Mouse (Mus musculus) myocyte (in vitro differentiated cells): ENCODE data around the gene Lamb3. TPM values are rescaled to one million over a fixed set of nuclear protein-coding genes. Genes with fewer than 3 reads are reported as not detected.

Experiments used
- H3K27me3 ChIP-seq: one replicate; pipeline ENCODE4 v1.6.1; 2011; ENCODE audit not compliant: control insufficient read depth, insufficient read depth, insufficient read length
- H3K36me3 ChIP-seq: one replicate; pipeline ENCODE4 v1.6.1; 2011; ENCODE audit not compliant: control insufficient read depth, insufficient read depth
- H3K4me2 ChIP-seq: one replicate; pipeline ENCODE4 v1.6.1; 2011; ENCODE audit warnings: low read depth, control low read depth
- H3K4me3 ChIP-seq: one replicate; pipeline ENCODE4 v1.5.1; 2011; ENCODE audit warnings: mild to moderate bottlenecking, control low read depth, moderate library complexity
- H3K79me2 ChIP-seq: one replicate; pipeline ENCODE4 v1.6.1; 2011; ENCODE audit not compliant: control insufficient read depth, insufficient read depth
- H3ac ChIP-seq: one replicate; pipeline ENCODE4 v1.6.1; 2011; ENCODE audit not compliant: control insufficient read depth, insufficient read length
- CEBPB ChIP-seq: IDR thresholded peaks from 2 replicates; pipeline ENCODE4 v1.6.1; 2011; ENCODE audit warnings: mild to moderate bottlenecking, moderate library complexity; ENCODE audit not compliant: poor library complexity, insufficient read depth, severe bottlenecking
- E2F4 ChIP-seq: IDR thresholded peaks from one replicate; pipeline ENCODE4 v1.6.1; 2011; ENCODE audit warnings: mild to moderate bottlenecking, control low read depth, moderate library complexity; ENCODE audit not compliant: insufficient read depth
- MAX ChIP-seq: IDR thresholded peaks from one replicate; pipeline ENCODE4 v1.6.1; 2011; ENCODE audit warnings: low read depth, mild to moderate bottlenecking, control low read depth
- MYOD1 ChIP-seq, 3 experiments: IDR thresholded peaks; one replicate each; pipeline ENCODE4 v1.6.1; 2011; ENCODE audit warnings: control low read depth in 2 of 3, low read depth in 2 of 3, mild to moderate bottlenecking in 2 of 3, moderate library complexity in 1 of 3; ENCODE audit not compliant: insufficient read length in 2 of 3, control insufficient read depth in 1 of 3
- MYOG ChIP-seq, 3 experiments: IDR thresholded peaks; one replicate each; pipeline ENCODE4 v1.6.1; 2011; ENCODE audit warnings: control low read depth in 2 of 3, low read depth in 2 of 3, mild to moderate bottlenecking in 2 of 3; ENCODE audit not compliant: insufficient read length in 2 of 3, control insufficient read depth in 1 of 3, insufficient read depth in 1 of 3
- POLR2A ChIP-seq: IDR thresholded peaks from one replicate; pipeline ENCODE4 v1.6.1; 2011; ENCODE audit warnings: low read depth, mild to moderate bottlenecking, control low read depth, moderate library complexity; ENCODE audit not compliant: insufficient read length
- POLR2AphosphoS2 ChIP-seq: IDR thresholded peaks from one replicate; pipeline ENCODE4 v1.6.1; 2011; ENCODE audit warnings: low read depth, control low read depth; ENCODE audit not compliant: insufficient read length
- REST ChIP-seq: IDR thresholded peaks from one replicate; pipeline ENCODE4 v1.6.1; 2011; ENCODE audit warnings: mild to moderate bottlenecking, control low read depth, moderate library complexity; ENCODE audit not compliant: insufficient read depth, insufficient read length
- SRF ChIP-seq: IDR thresholded peaks from one replicate; pipeline ENCODE4 v1.6.1; 2011; ENCODE audit warnings: low read depth; ENCODE audit not compliant: control insufficient read depth, insufficient read length
- TCF12 ChIP-seq: IDR thresholded peaks from one replicate; pipeline ENCODE4 v1.6.1; 2011; ENCODE audit warnings: mild to moderate bottlenecking, control low read depth; ENCODE audit not compliant: poor library complexity, insufficient read depth, severe bottlenecking
- TCF3 ChIP-seq: IDR thresholded peaks from one replicate; pipeline ENCODE4 v1.6.1; 2011; ENCODE audit warnings: low read depth, control low read depth; ENCODE audit not compliant: insufficient read length
- USF1 ChIP-seq: IDR thresholded peaks from one replicate; pipeline ENCODE4 v1.6.1; 2011; ENCODE audit warnings: low read depth, mild to moderate bottlenecking, control low read depth, moderate library complexity
- polyA plus RNA-seq: library from polyadenylated mRNA; unstranded; fragments of >200 nt; fragmentation: generic; extraction: Trizol; gene quantifications from one replicate; pipeline ENCODE4 v1.2.1, GENCODE M21; 2012; ENCODE audit warnings: missing spikeins

The Lamb3 gene
- polyA plus RNA-seq = 15.5 TPM

DNA sequence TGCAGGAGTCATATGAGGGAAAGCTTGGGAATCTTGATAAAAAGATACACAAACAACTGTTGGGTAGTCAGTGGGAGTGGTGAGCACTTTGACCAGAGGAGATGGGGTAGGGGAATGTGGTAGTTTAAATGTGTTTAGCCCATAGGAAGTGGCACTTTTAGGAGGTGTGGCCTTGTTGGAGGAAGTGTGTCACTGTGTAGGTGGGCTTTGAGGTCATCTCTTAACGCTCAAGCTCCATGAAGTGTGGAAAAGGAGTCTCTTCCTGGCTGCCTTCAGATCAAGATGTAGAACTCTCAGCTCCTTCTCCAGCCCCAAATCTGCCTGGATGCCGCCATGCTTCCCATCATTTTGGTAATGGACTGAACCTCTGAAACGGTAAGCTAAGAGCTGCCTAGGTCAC is at the start of gene Lamb3:
Lamb3 (plus strand) TSS at position 197 of the 400 bp plus-strand sequence.
- H3K4me3 ChIP-seq = no peak within 1 kb of the TSS
- TF ChIP-seq TCF3 = no peak
- no peak for TF ChIP-seq MYOG (IDR thresholded peaks at IDR 0.05; ENCODE audit: control insufficient read depth in 1 of 3, insufficient read depth in 1 of 3, insufficient read length in 2 of 3, low read depth in 2 of 3)
- TF ChIP-seq POLR2AphosphoS2 = no peak
- no peak for TF ChIP-seq CEBPB
- TF ChIP-seq E2F4 = no peak
- TF ChIP-seq MYOD1 (IDR thresholded peaks at IDR 0.05; ENCODE audit: control insufficient read depth in 1 of 3, insufficient read length in 2 of 3, low read depth in 2 of 3) = no peak
- no peak for TF ChIP-seq USF1
- no peak for TF ChIP-seq TCF12
- TF ChIP-seq REST = no peak
- no peak for TF ChIP-seq POLR2A
- no peak for TF ChIP-seq SRF
- no peaks in the 10 kb centered on the region for H3K79me2 ChIP-seq
- H3K36me3 ChIP-seq = no peaks in the 10 kb centered on the region
- no peak within 1 kb of the TSS for H3K4me2 ChIP-seq
- H3K27me3 ChIP-seq = no peaks in the 10 kb centered on the region
- H3ac ChIP-seq = no peak within 1 kb of the TSS

DNA sequence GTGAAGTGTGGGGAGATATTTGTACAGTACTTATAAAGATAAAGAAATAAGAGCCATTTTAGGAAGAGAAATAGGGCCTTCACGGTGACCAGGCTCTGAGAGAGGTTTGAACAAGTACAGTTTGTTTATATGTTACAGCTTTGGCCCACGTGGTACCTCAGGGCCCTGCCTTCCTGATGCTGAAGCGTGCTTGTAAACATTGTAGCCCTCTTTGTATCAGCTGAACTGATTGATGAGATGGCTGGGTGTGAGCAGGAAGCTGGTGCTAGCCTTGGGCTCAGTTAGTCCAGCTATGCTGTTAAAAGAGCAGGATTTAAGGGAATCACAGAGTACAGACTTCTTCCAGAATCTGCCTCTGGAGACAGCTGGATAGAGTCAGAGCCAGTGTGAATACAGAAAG is 48.3 kb upstream of the Lamb3 start:
- TF ChIP-seq USF1 (no peak), POLR2AphosphoS2 (no peak), E2F4 (no peak), MYOD1 (IDR thresholded peaks at IDR 0.05; ENCODE audit: control insufficient read depth in 1 of 3, insufficient read length in 2 of 3, low read depth in 2 of 3) (no peak), CEBPB (no peak), TCF3 (no peak), TCF12 (no peak), SRF (no peak), POLR2A (no peak), MYOG (IDR thresholded peaks at IDR 0.05; ENCODE audit: control insufficient read depth in 1 of 3, insufficient read depth in 1 of 3, insufficient read length in 2 of 3, low read depth in 2 of 3) (no peak), MAX (no peak), REST (no peak)
- Histone ChIP-seq H3K4me2 (no peak overlapping the region), H3K27me3 (peaks cover 7% of the 10 kb centered on the region), H3K79me2 (no peaks in the 10 kb centered on the region), H3ac (no peak overlapping the region), H3K36me3 (no peaks in the 10 kb centered on the region), H3K4me3 (no peak overlapping the region)

DNA sequence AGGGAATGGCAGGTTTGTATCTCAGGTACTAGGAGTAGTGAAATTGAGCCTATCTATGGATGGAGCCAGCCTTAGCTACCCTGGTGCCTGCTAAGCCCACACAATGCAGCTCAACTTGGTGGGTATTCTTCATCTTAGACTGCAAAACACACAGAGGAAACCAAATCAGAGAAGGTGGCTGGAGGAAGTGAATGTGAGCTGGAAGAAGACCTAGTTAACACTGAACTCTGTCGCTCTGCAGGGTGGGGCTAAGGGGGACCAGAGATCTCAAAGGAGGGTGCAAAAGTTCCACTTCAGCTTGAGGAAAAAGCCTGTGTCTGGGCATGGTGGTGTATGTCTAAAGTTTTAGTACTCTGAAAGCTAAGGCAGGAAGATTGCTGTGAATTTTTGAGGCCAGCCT is 47.9 kb upstream of the Lamb3 start:
- peaks cover 7% of the 10 kb centered on the region for H3K27me3 ChIP-seq
- no peaks in the 10 kb centered on the region for H3K79me2 ChIP-seq
- H3K4me2 ChIP-seq = peak overlapping the region; percentile 77
- H3K4me3 ChIP-seq = no peak overlapping the region
- no peak overlapping the region for H3ac ChIP-seq
- H3K36me3 ChIP-seq = no peaks in the 10 kb centered on the region
- no peak for TF ChIP-seq SRF
- TF ChIP-seq TCF12 = no peak
- TF ChIP-seq MAX = no peak
- TF ChIP-seq E2F4 = no peak
- TF ChIP-seq CEBPB = no peak
- no peak for TF ChIP-seq TCF3
- TF ChIP-seq MYOD1 (IDR thresholded peaks at IDR 0.05; ENCODE audit: control insufficient read depth in 1 of 3, insufficient read length in 2 of 3, low read depth in 2 of 3) = no peak
- TF ChIP-seq USF1 = no peak
- TF ChIP-seq POLR2A = no peak
- no peak for TF ChIP-seq POLR2AphosphoS2
- TF ChIP-seq MYOG (IDR thresholded peaks at IDR 0.05; ENCODE audit: control insufficient read depth in 1 of 3, insufficient read depth in 1 of 3, insufficient read length in 2 of 3, low read depth in 2 of 3) = no peak
- TF ChIP-seq REST = no peak

DNA sequence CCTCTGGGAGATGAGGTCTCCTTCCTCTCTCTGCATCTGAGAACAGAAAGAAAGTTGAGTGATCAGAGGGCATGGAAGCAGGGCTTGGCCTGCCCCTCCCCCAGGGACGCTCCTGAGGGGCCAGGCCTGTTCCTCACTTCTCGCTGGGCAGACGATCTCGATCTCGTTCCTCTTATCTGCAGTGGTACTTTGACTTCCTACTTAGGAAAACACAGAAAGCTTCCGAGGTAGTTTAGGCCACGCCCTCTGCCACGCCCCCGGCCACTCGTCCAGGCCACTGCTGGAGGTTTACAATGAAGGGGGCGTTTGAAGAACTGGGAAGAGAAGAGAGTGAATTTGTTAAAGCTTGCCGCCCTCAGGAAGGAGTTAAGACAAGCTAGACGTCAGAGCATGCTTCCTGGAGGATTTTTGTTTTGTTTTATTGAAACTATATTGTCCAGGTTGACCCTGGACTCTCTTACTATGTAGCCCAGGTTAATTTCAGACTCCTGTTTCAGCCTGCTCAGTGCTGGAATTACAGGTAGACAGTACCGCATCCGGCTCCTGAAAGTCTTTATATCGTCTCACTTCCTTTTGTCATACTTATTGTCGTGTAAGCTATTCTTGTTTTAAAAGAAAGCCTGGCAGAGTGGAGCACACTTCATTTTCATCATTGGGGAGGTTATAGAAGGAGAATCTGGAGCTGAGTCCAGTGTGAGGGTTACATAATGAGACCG is 47.0 kb upstream of the Lamb3 start:
- Histone ChIP-seq H3ac (no peak overlapping the region), H3K4me2 (peak overlapping the region; percentile 77), H3K36me3 (no peaks in the 10 kb centered on the region), H3K27me3 (peaks cover 10% of the 10 kb centered on the region), H3K79me2 (no peaks in the 10 kb centered on the region), H3K4me3 (no peak overlapping the region)
- TF ChIP-seq TCF3 = no peak
- no peak for TF ChIP-seq SRF
- TF ChIP-seq CEBPB = no peak
- TF ChIP-seq POLR2A = no peak
